Mouse (Mus musculus) left cerebral cortex, adult 2 months (tissue): Measurements from ENCODE around the gene Ppp1ca. TPM values are rescaled to one million over a fixed set of nuclear protein-coding genes. Genes with fewer than 3 reads are reported as not detected.

ENCODE experiments used
- DNase-seq, 2 experiments: peaks; one replicate each; pipeline ENCODE4 v3.0.0; 2021 to 2022; ENCODE audit warnings: low spot score in 2 of 2, mixed read lengths in 1 of 2; ENCODE audit errors: extremely low spot score in 1 of 2
- H3K27ac ChIP-seq: fragments of 200-600 bp; 2 replicates; pipeline ENCODE4 v1.8.1; 2022
- H3K4me3 ChIP-seq: fragments of 200-600 bp; 2 replicates; pipeline ENCODE4 v1.8.1; 2022
- CTCF ChIP-seq: fragments of 200-600 bp; IDR thresholded peaks from 2 replicates; pipeline ENCODE4 v1.8.1; 2022; ENCODE audit warnings: antibody characterized with exemption, mild to moderate bottlenecking, moderate library complexity
- intact Hi-C: fragments of 180-260 bp; cut with DNase I; formaldehyde crosslinking; loops from one replicate; pipeline ENCODE4 v1.15.1; 2025
- total RNA-seq, 2 experiments: library from RNA; stranded (reverse); gene quantifications; 2 replicates each; pipeline ENCODE4 v1.2.3; 2021

Ppp1ca gene
- total RNA-seq, 2 experiments from 2014 or later: 293 to 306 TPM

DNA sequence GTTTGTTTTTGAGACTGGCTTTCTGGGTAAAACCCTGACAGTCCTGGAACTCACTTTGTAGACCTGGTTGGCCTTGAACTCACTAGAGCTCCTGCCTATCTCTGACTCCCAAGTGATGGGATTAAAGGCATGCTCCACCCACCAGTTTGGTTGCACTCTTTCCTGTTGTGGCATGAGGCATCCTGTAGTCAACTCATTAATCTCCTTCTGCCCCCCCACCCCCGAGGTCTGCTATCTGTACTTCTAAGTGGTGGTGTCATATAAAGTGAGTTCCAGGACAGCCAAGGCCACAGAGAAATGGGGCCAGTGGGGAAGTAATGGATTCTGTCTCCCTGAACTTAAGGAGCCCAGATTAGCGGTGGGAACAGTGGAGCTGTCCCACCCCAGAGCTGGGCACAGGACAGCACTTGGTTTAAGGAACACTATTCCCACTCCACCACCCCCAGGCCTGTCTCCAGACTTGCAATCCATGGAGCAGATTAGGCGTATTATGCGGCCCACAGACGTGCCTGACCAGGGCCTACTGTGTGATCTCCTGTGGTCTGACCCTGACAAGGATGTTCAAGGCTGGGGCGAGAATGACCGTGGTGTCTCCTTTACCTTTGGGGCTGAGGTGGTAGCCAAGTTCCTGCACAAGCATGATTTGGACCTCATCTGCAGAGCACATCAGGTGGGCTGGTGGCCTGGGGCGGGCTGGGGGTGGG lies 2.3 kb downstream of the Ppp1ca start:
- no peak for DNase-seq
- intact Hi-C loops: no loop called here
- no peak overlapping the region for H3K4me3 ChIP-seq
- H3K27ac ChIP-seq: no peak overlapping the region
- no peak for TF ChIP-seq CTCF

DNA sequence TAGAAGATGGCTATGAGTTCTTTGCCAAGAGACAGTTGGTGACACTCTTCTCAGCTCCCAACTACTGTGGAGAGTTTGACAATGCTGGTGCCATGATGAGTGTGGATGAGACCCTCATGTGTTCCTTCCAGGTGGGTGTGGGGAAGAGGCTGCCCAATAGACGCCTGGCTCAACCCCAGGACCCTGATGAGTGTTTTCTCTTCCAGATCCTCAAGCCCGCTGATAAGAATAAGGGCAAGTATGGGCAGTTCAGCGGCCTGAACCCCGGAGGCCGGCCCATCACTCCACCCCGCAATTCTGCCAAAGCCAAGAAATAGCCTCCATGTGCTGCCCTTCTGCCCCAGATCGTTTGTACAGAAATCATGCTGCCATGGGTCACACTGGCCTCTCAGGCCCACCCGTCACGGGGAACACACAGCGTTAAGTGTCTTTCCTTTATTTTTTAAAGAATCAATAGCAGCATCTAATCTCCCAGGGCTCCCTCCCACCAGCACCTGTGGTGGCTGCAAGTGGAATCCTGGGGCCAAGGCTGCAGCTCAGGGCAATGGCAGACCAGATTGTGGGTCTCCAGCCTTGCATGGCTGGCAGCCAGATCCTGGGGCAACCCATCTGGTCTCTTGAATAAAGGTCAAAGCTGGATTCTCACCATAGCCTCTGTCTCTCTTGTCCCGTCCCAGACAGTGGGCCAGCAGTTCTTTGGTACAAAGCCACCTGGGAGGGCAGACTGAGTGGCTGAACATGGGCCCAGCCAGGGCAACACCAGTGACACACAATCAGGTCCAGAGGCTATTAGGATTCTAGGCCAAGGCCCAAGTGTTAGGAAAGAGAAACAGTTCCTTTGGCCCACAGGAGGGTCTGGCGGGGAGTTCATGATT lies 3.1 kb downstream of the Ppp1ca start:
- TF ChIP-seq CTCF: no peak
- intact Hi-C loops: no loop called here
- DNase-seq: no peak
- Histone ChIP-seq H3K27ac (no peak overlapping the region), H3K4me3 (no peak overlapping the region)

DNA sequence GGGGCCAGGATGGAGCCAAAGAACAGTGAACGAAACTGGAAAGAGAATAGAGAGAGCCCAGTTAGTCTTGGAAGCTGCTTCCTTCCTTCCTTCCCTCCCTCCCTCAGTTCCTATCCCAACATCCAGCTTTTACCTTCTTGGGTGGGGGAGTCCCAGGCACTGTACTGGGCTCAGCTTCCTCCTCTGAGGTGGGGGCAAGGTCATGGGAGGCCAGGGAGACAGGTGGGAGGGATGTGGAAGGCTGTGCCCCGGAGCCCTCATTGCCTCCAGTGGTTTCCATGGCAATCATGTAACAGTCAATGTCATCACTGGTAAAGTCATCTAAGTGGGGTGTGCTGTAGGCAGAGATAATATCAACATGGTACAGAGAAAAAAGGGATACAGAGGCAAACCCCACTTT lies 4.2 kb downstream of the Ppp1ca start:
- no peak for DNase-seq
- intact Hi-C loops: no loop called here
- no peak for TF ChIP-seq CTCF
- H3K4me3 ChIP-seq: no peak overlapping the region
- H3K27ac ChIP-seq: no peak overlapping the region

DNA sequence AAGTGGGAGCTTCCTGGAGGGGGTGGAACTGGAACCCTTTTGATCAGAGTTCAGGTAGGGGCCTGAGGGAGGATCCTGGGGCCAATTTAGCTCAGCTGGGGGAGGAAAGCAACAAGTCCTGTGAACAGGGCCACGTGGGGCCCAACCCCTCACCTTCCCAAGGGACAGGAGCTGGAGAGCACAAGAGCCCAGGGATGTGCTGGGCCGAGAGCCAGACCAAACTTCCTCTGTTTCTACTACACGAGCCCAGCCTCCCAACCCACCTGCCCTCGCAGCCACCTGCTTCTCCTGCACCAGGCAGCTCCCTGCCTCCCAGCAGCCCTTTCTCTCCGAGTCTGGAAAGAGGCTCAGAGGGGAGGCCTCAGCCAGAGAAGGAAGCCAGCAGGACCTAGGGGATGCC lies 4.7 kb downstream of the Ppp1ca start:
- intact Hi-C loops: no loop called here
- H3K4me3 ChIP-seq: no peak overlapping the region
- DNase-seq: no peak
- TF ChIP-seq CTCF: no peak
- H3K27ac ChIP-seq: no peak overlapping the region

DNA sequence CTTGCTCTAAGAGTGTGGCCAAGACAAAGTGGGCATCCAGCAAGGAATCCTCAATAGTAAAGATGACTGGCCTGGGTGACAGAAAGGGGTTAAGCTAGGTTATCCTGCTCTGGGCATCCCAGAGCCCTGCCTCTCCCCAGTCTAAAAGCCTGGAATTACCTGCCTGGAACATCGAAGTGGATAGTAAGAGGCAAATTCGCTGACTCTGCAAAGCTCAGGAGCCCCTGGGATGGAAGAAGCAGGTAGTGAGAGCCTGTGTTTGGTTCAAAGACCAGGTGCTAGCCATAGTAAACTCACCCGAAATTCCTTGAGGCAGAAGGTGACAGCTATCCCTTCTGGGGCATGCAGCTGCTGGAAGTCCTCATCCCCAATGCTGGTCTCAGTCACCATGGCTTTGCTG lies 5.3 kb downstream of the Ppp1ca start:
- Histone ChIP-seq H3K27ac (no peak overlapping the region), H3K4me3 (no peak overlapping the region)
- DNase-seq: no peak
- TF ChIP-seq CTCF: no peak
- intact Hi-C loops: no loop called here

DNA sequence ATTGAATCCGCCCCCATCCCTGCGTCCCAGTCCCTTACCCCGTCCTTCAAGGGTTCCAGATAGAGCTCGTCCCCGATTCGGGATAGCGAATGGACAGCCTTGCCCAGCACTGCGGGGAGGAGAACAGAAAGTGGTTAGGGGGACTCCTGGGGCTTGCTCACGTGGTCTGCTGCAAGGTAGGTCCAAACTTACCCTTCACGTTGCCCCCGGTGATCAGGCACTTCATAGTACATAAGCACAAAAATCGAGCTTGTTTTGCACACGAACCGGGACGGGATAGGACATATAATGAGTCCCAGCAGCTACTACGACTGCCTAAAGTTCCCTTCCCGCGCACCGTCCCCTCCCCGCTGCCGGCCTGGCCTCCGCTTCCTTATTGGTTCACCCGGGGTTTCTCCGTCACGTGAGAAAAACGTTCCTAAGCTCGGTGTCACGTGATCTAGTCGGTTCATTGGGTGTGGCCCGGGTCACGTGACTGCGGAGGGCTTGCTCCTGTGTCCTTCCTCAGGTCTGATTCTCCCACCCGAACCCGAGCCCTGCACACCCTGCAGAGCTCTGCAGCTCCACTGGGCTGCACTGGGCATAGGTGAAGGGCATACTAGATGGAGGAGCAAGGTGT lies 9.5 kb downstream of the Ppp1ca start, which contains the start of gene Rad9a:
TSS of gene Rad9a (minus strand) at position 372 of the 619 bp plus-strand sequence.
- intact Hi-C loops: loop anchor here (5.0 kb wide), 1 partner anchor 104 kb away; the partner anchor contains the start of genes Cdk2ap2 and Pitpnm1
- H3K4me3 ChIP-seq: peak within 1 kb of the TSS; percentile 70
- peak within 1 kb of the TSS; percentile 95 for H3K27ac ChIP-seq
- no peak; the same call in 1 of the 2 replicates for TF ChIP-seq CTCF
- DNase-seq: peak; percentile 92 to 94

DNA sequence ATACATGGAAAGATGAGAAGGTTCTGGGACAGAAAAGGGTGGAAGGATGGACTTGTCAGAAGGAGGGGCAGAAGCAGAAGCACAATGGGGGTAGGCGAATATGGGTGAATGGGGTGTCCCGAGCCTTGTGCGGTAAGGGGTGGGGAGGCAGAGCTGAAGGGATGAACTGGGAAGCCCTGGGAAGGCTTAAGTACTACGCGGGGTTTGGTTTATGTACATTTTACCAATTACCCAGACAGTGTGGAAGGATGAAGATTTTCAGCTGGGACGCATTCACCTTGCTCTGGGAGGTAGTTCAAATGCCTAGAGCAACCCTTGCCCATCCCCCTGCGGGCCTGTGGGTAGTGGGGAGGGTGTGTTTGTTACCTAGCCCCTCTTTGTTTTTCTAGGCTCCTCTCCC lies 10.3 kb downstream of the Ppp1ca start:
- H3K27ac ChIP-seq: peak overlapping the region; percentile 95
- TF ChIP-seq CTCF: no peak
- no peak for DNase-seq
- peak overlapping the region; percentile 70 for H3K4me3 ChIP-seq
- intact Hi-C loops: loop anchor here (5.0 kb wide), 1 partner anchor 105 kb away; the partner anchor contains the start of genes Cdk2ap2 and Pitpnm1

DNA sequence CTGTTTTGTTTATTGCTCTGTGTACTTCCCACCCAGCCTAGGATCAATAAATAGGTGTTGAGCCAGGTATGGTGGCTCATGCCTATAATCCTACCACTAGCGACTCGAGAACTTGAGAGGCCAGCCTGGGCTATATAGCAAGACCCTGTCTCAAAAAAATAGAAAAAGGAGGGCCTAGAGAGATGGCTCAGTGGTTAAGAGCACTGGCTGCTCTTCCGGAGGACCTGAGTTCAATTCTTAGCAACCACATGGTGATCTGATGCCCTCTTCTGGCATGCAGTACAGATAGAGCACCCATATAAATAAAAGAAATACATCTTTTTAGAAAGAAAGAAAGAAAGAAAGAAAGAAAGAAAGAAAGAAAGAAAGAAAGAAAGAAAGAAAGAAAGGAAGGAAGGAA lies 11.3 kb downstream of the Ppp1ca start:
- peak overlapping the region; percentile 95; the same call in 1 of the 2 replicates for H3K27ac ChIP-seq
- no peak for DNase-seq
- intact Hi-C loops: loop anchor here (5.0 kb wide), 1 partner anchor 106 kb away; the partner anchor contains the start of genes Cdk2ap2 and Pitpnm1
- TF ChIP-seq CTCF: no peak; the same call in 1 of the 2 replicates
- H3K4me3 ChIP-seq: no peak overlapping the region

DNA sequence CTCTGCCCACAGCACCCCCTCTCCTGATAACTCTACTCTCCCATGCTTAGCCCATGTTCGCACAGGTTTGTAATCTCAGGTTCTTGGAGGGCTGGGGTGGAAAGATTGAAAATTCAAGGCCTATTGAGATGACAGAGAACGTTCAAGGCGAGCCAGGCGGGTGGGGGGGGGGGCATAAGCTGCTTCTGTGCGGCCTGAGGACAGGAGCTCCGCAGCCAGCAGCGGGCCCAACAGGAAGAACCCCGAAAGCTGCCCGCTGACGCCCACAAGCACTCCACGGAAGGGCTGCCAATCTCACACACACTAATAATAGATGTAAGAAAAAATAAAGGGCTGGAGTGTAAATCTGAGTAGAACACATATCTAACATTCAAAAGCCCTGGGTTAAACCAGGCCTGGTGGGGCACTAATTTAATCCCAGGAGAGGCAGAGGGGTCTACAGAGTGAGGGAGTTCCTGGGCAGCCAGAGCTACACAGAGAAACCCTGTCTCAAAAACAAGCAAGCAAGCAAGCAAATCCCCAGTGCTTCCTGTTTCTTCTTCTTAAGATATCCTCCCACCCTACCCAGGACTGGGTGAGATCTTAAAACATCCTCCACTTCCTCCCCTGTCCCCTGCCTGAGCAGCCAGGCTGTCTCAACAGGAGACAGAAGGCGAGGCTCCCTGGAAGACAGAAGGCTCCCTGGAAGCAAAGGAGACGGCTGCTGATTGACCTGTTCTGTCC lies 11.9 kb downstream of the Ppp1ca start:
- TF ChIP-seq CTCF: no peak
- Histone ChIP-seq H3K27ac (peak overlapping the region; percentile 76), H3K4me3 (no peak overlapping the region)
- intact Hi-C loops: loop anchor here (2.0 to 5.0 kb wide), 2 partner anchors 49 to 106 kb away; partner anchors contain the start of genes Cdk2ap2 and Pitpnm1
- DNase-seq: no peak

DNA sequence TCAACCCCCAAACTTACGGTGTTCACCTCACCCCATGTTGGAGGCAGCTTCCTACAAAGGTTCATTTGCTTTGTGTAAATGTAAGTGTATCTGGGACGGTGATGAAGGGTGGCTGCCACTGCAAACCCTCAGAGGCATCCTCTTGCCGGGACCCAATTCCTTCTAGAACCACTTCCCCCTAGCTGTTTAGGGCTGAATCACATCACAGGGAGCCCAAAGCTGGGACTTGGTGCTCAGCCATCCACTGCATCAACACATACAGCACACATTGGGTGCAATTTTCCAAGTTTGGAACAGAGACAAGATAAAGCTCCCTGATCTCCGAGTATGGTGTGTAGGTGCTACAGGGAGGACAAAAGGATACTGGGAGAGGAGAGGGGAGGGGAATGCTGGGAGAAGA lies 13.0 kb downstream of the Ppp1ca start:
- intact Hi-C loops: loop anchor here (2.0 to 5.0 kb wide), 2 partner anchors 48 to 108 kb away; partner anchors contain the start of genes Cdk2ap2 and Pitpnm1
- H3K27ac ChIP-seq: peak overlapping the region; percentile 76
- H3K4me3 ChIP-seq: no peak overlapping the region
- TF ChIP-seq CTCF: peak; percentile 35
- no peak for DNase-seq

DNA sequence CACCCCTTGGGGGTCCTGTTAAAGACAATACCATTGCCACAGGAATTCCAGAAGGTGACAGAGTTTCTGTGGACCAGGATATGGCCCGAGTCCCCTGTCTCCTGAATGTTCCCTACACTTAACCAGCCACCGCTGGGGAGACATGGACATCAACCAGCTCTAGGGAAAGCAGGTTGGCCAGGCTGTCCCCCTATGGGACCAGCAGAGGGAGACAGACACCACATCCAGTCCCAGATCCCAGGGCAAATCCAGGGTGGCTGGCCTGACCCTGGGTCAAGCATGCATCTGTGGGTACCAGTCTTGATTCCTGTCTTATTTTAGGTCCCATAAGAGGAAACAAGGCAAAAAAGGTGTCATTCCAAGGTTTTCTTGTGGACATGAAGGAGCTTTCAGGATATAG lies 15.1 kb downstream of the Ppp1ca start:
- intact Hi-C loops: loop anchor here (1.0 kb wide), 1 partner anchor 21 kb away; no protein-coding TSS in a partner anchor
- TF ChIP-seq CTCF: peak; percentile 96
- Histone ChIP-seq H3K4me3 (no peak overlapping the region), H3K27ac (no peak overlapping the region)
- peak in 1 of 2 experiments; percentile 50 for DNase-seq
